Mouse (Mus musculus): ENCODE measurements at regions not wholly inside any gene's neighbourhood (a gene's known extent, or its start where the extent isn't known, plus 50 kb on each side); places are given as distances from the start of the nearest gene placed in this dataset.
A peak's percentile ranks its signal among the peaks of the same experiment; 100 is the strongest.

GRCm38 (mm10) chr12:102057979-102058378, 70.6 kb upstream of the Slc24a4 start:
- no peak for DNase-seq (ENCODE audit: low read depth, low spot score)

GRCm38 (mm10) chr12:102058428-102058827, 70.1 kb upstream of the Slc24a4 start:
- DNase-seq (ENCODE audit: low read depth, low spot score): peak; percentile 13

GRCm38 (mm10) chr12:102061096-102061495, 67.4 kb upstream of the Slc24a4 start:
- no peak for DNase-seq (ENCODE audit: low read depth, low spot score)

GRCm38 (mm10) chr12:102061657-102062614, 66.6 kb upstream of the Slc24a4 start:
- DNase-seq (ENCODE audit: low read depth, low spot score): no peak

GRCm38 (mm10) chr12:102062648-102063047, 65.9 kb upstream of the Slc24a4 start:
- DNase-seq (ENCODE audit: low read depth, low spot score): no peak

- DNase-seq (ENCODE audit: low read depth, low spot score): no peak
These were observed 65.3 kb upstream of the Slc24a4 start for GRCm38 (mm10) chr12:102063211-102063610.

- DNase-seq (ENCODE audit: low read depth, low spot score): peak; percentile 24
These were observed 63.7 kb upstream of the Slc24a4 start for GRCm38 (mm10) chr12:102064710-102065325.

GRCm38 (mm10) chr12:102067685-102068084, 60.8 kb upstream of the Slc24a4 start:
- no peak for DNase-seq (ENCODE audit: low read depth, low spot score)

- DNase-seq (ENCODE audit: low read depth, low spot score): no peak
These were observed 58.9 kb upstream of the Slc24a4 start for GRCm38 (mm10) chr12:102069521-102070201.

GRCm38 (mm10) chr12:102071888-102072619, 56.5 kb upstream of the Slc24a4 start:
- DNase-seq (ENCODE audit: low read depth, low spot score): no peak

GRCm38 (mm10) chr12:102073540-102073939, 55.0 kb upstream of the Slc24a4 start:
- no peak for DNase-seq (ENCODE audit: low read depth, low spot score)

GRCm38 (mm10) chr12:102076298-102076697, 52.2 kb upstream of the Slc24a4 start:
- no peak for DNase-seq (ENCODE audit: low read depth, low spot score)

Measured in R1 (cell line).